20 mouse cellular contexts compared by ENCODE assay signal in genomic region chr3:127157706-127158105, GRCm38 (mm10).
DNase-seq lines count a peak whose midpoint lies in the region; TF ChIP-seq lines count a peak whose summit lies in the region.
"Had no signal": no experiment of that assay in that cellular context is flagged by ENCODE, and none has a peak within 500 bp of the region (broad histone marks: within the 10 kb centered on the region; RNA-seq: fewer than 3 reads in every experiment).

No protein-coding gene starts in this region.

- H3K4me1 ChIP-seq in cerebellum, adult 2 months (ENCODE audit: control insufficient read depth, insufficient read depth, low read length), result peaks cover 9% of the 10 kb centered on the region; the same call in 1 of the 2 replicates
- H3K4me1 ChIP-seq in cortical plate, adult 2 months (ENCODE audit: control insufficient read depth, insufficient read depth, low read length), result peaks cover 9% of the 10 kb centered on the region

- no peak for TF ChIP-seq CTCF in cerebellum, adult 2 months (IDR thresholded peaks at IDR 0.05; ENCODE audit: borderline replicate concordance, insufficient read depth, low read depth, low read length)
- no peak for TF ChIP-seq CTCF in layer of hippocampus, adult 2 months (conservative IDR thresholded peaks at IDR 0.05)
- no peak for TF ChIP-seq CTCF in cortical plate, adult 2 months (IDR thresholded peaks at IDR 0.05; ENCODE audit: extremely low read depth, insufficient read depth, low read length)

- no peaks in the 10 kb centered on the region for H3K27me3 ChIP-seq in cerebellum, adult 2 months (ENCODE audit: control insufficient read depth, insufficient read depth, low read length)
- H3K27me3 ChIP-seq: CH12.LX; embryonic facial prominence, embryonic 12.5 days; forebrain, embryonic 13.5 days; forebrain, embryonic 15.5 days; Patski had no signal

- WGBS in cerebellum, adult 2 months, result 12% methylated on average over 3 of the region's 3 CpGs

- peak overlapping the region; percentile 75 for H3K27ac ChIP-seq in cerebellum, adult 2 months (ENCODE audit: insufficient read depth, low read length)
- H3K27ac ChIP-seq in layer of hippocampus, adult 2 months, result peak overlapping the region; percentile 96; the same call in 1 of the 2 replicates
- H3K27ac ChIP-seq in cortical plate, adult 2 months (ENCODE audit: insufficient read depth, low read length), result peak overlapping the region; percentile 21; the same call in 1 of the 2 replicates
- H3K27ac ChIP-seq: embryonic facial prominence, embryonic 10.5 days; embryonic facial prominence, embryonic 12.5 days; forebrain, embryonic 13.5 days; forebrain, embryonic 15.5 days had no signal

- no peak for TF ChIP-seq POLR2A in cerebellum, adult 2 months (IDR thresholded peaks at IDR 0.05; ENCODE audit: borderline replicate concordance, insufficient read depth, low read length)
- TF ChIP-seq POLR2A in cortical plate, adult 2 months (IDR thresholded peaks at IDR 0.05; ENCODE audit: extremely low read depth, insufficient read depth, low read length), result no peak

- H3K4me3 ChIP-seq in cerebellum, adult 2 months (replicated peaks; ENCODE audit: insufficient read depth, low read depth, low read length), result peak overlapping the region; percentile 60
- H3K4me3 ChIP-seq in layer of hippocampus, adult 2 months, result peak overlapping the region; percentile 85; the same call in 1 of the 2 replicates
- peak overlapping the region; percentile 31 for H3K4me3 ChIP-seq in cortical plate, adult 2 months (ENCODE audit: insufficient read depth, low read length)
- H3K4me3 ChIP-seq: embryonic facial prominence, embryonic 10.5 days; embryonic facial prominence, embryonic 12.5 days; forebrain, embryonic 13.5 days; forebrain, embryonic 15.5 days had no signal

- DNase-seq in cerebellum, adult 2 months, result peak in 1 of 2 experiments; percentile 42
- DNase-seq in cerebellum, adult 11-12 months, result no peak
- DNase-seq in cerebellum, postnatal 10 days, result peak; percentile 52 to 55
- no peak for DNase-seq in cerebellum, adult 11 months
- DNase-seq in layer of hippocampus, adult 2 months (ENCODE audit: low spot score in 2 of 2), result no peak
- no peak for DNase-seq in layer of hippocampus, adult 9-11 months
- DNase-seq in kidney, adult 11 months, result no peak
- DNase-seq: adrenal gland, adult 8-10 months; adrenal gland, postnatal 14 days; B cell, adult 2 months; cerebellum, adult 9-11 months; cerebellum, postnatal 36 days; forebrain, postnatal 0 days had no signal

Comparison
In these comparisons a context has a peak if more than half of its experiments do, and no peak if none do; other contexts are left out.
1. DNase-seq: peak in cerebellum, postnatal 10 days (2 of 2); none in cerebellum, adult 11-12 months (single experiment), cerebellum, adult 11 months (single experiment), layer of hippocampus, adult 2 months (0 of 2), layer of hippocampus, adult 9-11 months (single experiment) and kidney, adult 11 months (single experiment).
2. H3K27ac ChIP-seq: peak in every context shown above with its lines; median percentile 96 in layer of hippocampus, adult 2 months; 75 in cerebellum, adult 2 months; 21 in cortical plate, adult 2 months.
3. H3K4me3 ChIP-seq: peak in every context shown above with its lines; median percentile 85 in layer of hippocampus, adult 2 months; 60 in cerebellum, adult 2 months; 31 in cortical plate, adult 2 months.